Mouse (Mus musculus) midbrain, embryonic 12.5 days (tissue): ENCODE results near the gene Pparg. TPM values are rescaled to one million over a fixed set of nuclear protein-coding genes. Genes with fewer than 3 reads are reported as not detected.
A peak's percentile ranks its signal among the peaks of the same experiment; 100 is the strongest.

Experiments used
- ATAC-seq: fragments of 200-750 bp; cut with Nextera tagmentation; 2 replicates; pipeline ENCODE4 v1.8.0; 2017; ENCODE audit warnings: low read depth, moderate TSS enrichment, moderate library complexity; ENCODE audit not compliant: low FRiP score
- H3K27ac ChIP-seq: fragments of 300-500 bp; sonication (generic); replicated peaks from 2 replicates; pipeline ENCODE4 v1.5.1; 2016; ENCODE audit warnings: mild to moderate bottlenecking
- H3K27me3 ChIP-seq: fragments of 300-500 bp; sonication (generic); 2 replicates; pipeline ENCODE4 v1.6.1; 2016; ENCODE audit warnings: mild to moderate bottlenecking
- H3K36me3 ChIP-seq: fragments of 300-500 bp; sonication (generic); 2 replicates; pipeline ENCODE4 v1.6.1; 2016
- H3K4me1 ChIP-seq: fragments of 300-500 bp; sonication (generic); 2 replicates; pipeline ENCODE4 v1.6.1; 2016
- H3K4me2 ChIP-seq: fragments of 300-500 bp; sonication (generic); replicated peaks from 2 replicates; pipeline ENCODE4 v1.6.1; 2016; ENCODE audit warnings: mild to moderate bottlenecking, moderate library complexity
- H3K4me3 ChIP-seq: fragments of 300-500 bp; sonication (generic); 2 replicates; pipeline ENCODE4 v1.5.1; 2016; ENCODE audit warnings: mild to moderate bottlenecking
- H3K9ac ChIP-seq: fragments of 300-500 bp; sonication (generic); replicated peaks from 2 replicates; pipeline ENCODE4 v1.6.1; 2016; ENCODE audit warnings: mild to moderate bottlenecking, moderate library complexity
- H3K9me3 ChIP-seq: fragments of 300-500 bp; sonication (generic); 2 replicates; pipeline ENCODE4 v1.6.1; 2016; ENCODE audit warnings: mild to moderate bottlenecking
- WGBS: fragments of 180-500 bp; shearing (Covaris S2); methylation state at CpG from one replicate; pipeline ENCODE4 v1.1.7; 2016; 5-methylcytosine and 5-hydroxymethylcytosine counted together
- polyA plus RNA-seq: library from polyadenylated mRNA; unstranded; fragments of >200 nt; fragmentation: Nextera tagmentation; extraction: Ambion mirVana; gene quantifications from 2 replicates; pipeline ENCODE4 v1.2.1, GENCODE M21; 2016

Pparg gene
- polyA plus RNA-seq, 1 experiment from 2014 or later = 0.32 TPM

DNA sequence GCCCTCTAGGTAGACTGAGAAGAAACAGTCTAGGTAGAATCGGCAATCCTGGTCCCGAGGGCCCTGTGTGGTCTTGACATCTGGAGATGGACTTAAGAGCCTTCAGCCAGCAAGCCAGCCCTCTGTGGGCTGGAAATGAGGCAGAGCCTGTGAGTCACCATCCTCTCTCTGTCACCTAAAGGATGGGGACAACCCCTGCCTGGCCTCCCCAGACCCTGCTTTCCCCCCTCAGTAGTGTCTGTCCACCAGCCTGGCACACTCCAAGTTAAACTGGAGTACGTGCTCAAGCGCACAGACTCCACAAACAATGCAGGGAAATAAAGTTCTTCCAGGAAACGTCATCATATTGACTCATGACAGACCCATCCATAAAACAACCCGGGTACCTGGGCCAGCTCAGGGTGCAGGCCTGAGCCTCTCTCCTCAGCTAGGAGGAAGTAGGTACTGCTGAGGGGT lies 162.0 kb downstream of the Pparg start:
- Histone ChIP-seq H3K27ac (no peak overlapping the region), H3K9me3 (no peaks in the 10 kb centered on the region), H3K4me3 (no peak overlapping the region), H3K27me3 (peaks cover 4% of the 10 kb centered on the region; the same call in 1 of the 2 replicates), H3K36me3 (no peaks in the 10 kb centered on the region), H3K9ac (no peak overlapping the region), H3K4me1 (no peaks in the 10 kb centered on the region), H3K4me2 (no peak overlapping the region)
- 75% methylated on average over 6 of the region's 6 CpGs for WGBS
- no peak for ATAC-seq

DNA sequence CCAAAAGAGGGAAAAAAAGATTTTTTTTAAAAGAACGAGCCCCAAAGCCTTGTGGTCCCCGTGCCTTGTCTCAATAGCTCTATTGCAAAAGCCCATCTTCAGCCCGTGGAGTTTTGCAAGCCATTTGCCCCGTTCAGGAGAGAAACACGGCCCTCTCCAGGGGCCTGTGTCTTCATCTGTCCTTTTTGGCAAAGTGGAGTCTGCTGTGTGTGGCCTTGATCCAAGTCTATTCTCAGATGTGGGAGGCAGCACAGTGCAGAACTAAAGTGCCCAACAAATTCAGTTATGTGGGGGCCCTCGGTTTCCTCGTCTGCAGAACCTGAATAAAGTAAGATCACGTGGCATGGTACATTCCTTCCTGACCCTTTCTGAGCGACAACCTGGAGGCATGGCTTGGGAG lies 162.4 kb downstream of the Pparg start:
- H3K36me3 ChIP-seq = no peaks in the 10 kb centered on the region
- no peak overlapping the region for H3K27ac ChIP-seq
- H3K9me3 ChIP-seq = no peaks in the 10 kb centered on the region
- WGBS = 78% methylated on average over 9 of the region's 9 CpGs
- peaks cover 4% of the 10 kb centered on the region; the same call in 1 of the 2 replicates for H3K27me3 ChIP-seq
- H3K4me3 ChIP-seq = no peak overlapping the region
- ATAC-seq = no peak
- no peak overlapping the region for H3K4me2 ChIP-seq
- no peak overlapping the region for H3K9ac ChIP-seq
- H3K4me1 ChIP-seq = no peaks in the 10 kb centered on the region

- no peak overlapping the region for H3K4me3 ChIP-seq
- H3K27ac ChIP-seq = no peak overlapping the region
- H3K36me3 ChIP-seq = no peaks in the 10 kb centered on the region
- H3K9me3 ChIP-seq = no peaks in the 10 kb centered on the region
- WGBS = 88% methylated on average over 9 of the region's 9 CpGs
- H3K27me3 ChIP-seq = peaks cover 4% of the 10 kb centered on the region; the same call in 1 of the 2 replicates
- H3K9ac ChIP-seq = no peak overlapping the region
- H3K4me2 ChIP-seq = no peak overlapping the region
- no peaks in the 10 kb centered on the region for H3K4me1 ChIP-seq
- no peak for ATAC-seq
Observed at GRCm38 (mm10) chr6:115524449-115524990, 163.8 kb downstream of the Pparg start.

DNA sequence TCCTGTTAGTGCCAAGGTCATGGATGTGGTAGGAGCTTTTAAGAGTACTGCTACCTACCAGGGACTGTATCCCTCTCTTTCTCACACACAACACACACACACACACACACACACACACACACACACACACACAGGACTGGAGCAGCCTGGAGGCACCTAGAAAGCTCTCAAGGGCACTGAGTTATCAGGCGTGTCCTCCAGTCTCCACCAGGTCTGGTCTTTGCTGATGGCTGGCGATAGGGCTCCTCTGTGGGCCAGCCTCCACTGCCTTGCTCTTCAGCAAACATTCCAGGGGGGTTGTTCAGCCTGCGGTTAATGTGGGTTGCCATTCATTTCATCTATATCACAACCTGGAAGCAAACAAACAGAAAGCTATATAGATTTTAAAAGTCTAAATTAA lies 166.7 kb downstream of the Pparg start:
- Histone ChIP-seq H3K9ac (no peak overlapping the region), H3K27me3 (no peaks in the 10 kb centered on the region), H3K27ac (no peak overlapping the region), H3K9me3 (no peaks in the 10 kb centered on the region), H3K4me3 (no peak overlapping the region), H3K4me1 (no peaks in the 10 kb centered on the region), H3K36me3 (no peaks in the 10 kb centered on the region), H3K4me2 (no peak overlapping the region)
- 85% methylated on average over 3 of the region's 3 CpGs for WGBS
- no peak for ATAC-seq

- no peaks in the 10 kb centered on the region for H3K4me1 ChIP-seq
- no peak overlapping the region for H3K4me3 ChIP-seq
- no peak overlapping the region for H3K27ac ChIP-seq
- no peaks in the 10 kb centered on the region for H3K27me3 ChIP-seq
- 93% methylated on average over 4 of the region's 4 CpGs for WGBS
- no peaks in the 10 kb centered on the region for H3K9me3 ChIP-seq
- ATAC-seq = no peak
- H3K9ac ChIP-seq = no peak overlapping the region
- no peaks in the 10 kb centered on the region for H3K36me3 ChIP-seq
- no peak overlapping the region for H3K4me2 ChIP-seq
Observed at GRCm38 (mm10) chr6:115528372-115528771, 167.6 kb downstream of the Pparg start.

DNA sequence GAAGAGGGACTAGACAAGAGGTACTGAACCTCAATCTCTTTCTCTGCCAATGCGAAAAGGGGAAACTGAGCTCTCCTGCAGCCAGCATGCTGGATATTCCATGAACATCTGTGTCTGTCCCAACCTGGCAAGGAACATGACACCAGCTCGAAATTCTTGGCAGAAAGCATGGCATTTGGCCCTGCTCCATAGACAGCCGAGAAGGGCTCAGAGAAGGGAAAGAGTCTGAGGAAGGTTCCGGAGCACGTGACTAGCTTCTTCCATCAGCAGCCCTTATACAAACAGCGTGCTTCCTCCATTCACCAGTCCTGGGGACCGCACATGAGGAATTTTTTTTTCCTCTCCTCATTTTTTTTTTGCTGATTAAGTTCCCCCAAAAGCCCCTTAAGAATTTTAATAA lies 173.9 kb downstream of the Pparg start:
- Histone ChIP-seq H3K4me3 (no peak overlapping the region), H3K9ac (no peak overlapping the region), H3K9me3 (no peaks in the 10 kb centered on the region), H3K4me1 (0 out of 2 replicates have a peak, but pooled peaks cover 2% of the 10 kb centered on the region), H3K36me3 (no peaks in the 10 kb centered on the region), H3K4me2 (no peak overlapping the region), H3K27me3 (no peaks in the 10 kb centered on the region), H3K27ac (no peak overlapping the region)
- 80% methylated on average over 7 of the region's 7 CpGs for WGBS
- ATAC-seq = no peak

DNA sequence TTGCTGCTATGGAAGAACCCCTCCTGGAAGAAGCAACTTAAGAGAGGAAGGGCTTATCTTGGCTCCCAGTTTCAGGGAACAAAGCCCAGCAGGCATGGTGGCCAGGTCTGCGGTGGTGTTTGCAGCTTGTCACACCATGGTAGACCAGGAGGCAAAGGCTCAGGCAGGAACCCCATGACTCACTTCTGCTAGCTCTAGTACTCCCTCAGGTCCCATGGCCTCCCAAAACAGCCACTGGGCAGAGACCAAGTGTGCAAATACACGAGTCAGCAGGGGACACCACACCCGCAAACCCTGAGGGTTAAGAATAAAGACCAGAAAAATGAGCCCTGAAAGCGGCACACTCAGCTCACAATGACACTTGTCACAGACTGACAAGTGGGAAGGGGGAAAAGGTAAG lies 175.4 kb downstream of the Pparg start:
- no peak overlapping the region for H3K4me2 ChIP-seq
- H3K36me3 ChIP-seq = no peaks in the 10 kb centered on the region
- H3K9me3 ChIP-seq = no peaks in the 10 kb centered on the region
- no peaks in the 10 kb centered on the region for H3K27me3 ChIP-seq
- no peak overlapping the region for H3K9ac ChIP-seq
- H3K4me3 ChIP-seq = no peak overlapping the region
- ATAC-seq = no peak
- no peak overlapping the region for H3K27ac ChIP-seq
- WGBS = 68% methylated on average over 4 of the region's 4 CpGs
- H3K4me1 ChIP-seq = 0 out of 2 replicates have a peak, but pooled peaks cover 2% of the 10 kb centered on the region

GRCm38 (mm10) chr6:115538645-115539429 lies 178.1 kb downstream of the Pparg start:
- peak overlapping the region; percentile 42; the same call in 1 of the 2 replicates for H3K9ac ChIP-seq
- no peaks in the 10 kb centered on the region for H3K9me3 ChIP-seq
- H3K4me1 ChIP-seq = peaks cover 5% of the 10 kb centered on the region
- WGBS = 20% methylated on average over 26 of the region's 26 CpGs
- H3K4me3 ChIP-seq = peak overlapping the region; percentile 29
- H3K27me3 ChIP-seq = no peaks in the 10 kb centered on the region
- peak overlapping the region; percentile 57 for H3K4me2 ChIP-seq
- H3K27ac ChIP-seq = no peak overlapping the region
- ATAC-seq = peak; percentile 73
- H3K36me3 ChIP-seq = no peaks in the 10 kb centered on the region

Other genes with a start within 250 kb of the Pparg start
- gene Syn2, start 226.0 kb upstream of the Pparg start, polyA plus RNA-seq = 6.6 and 7.4 TPM in 2 replicates
- gene Gm17482, start 133.6 kb upstream of the Pparg start, polyA plus RNA-seq = not detected in 2 replicates
- gene Timp4, start 108.7 kb upstream of the Pparg start, polyA plus RNA-seq = 0.31 and 0.47 TPM in 2 replicates
- 29.9 and 30.5 TPM in 2 replicates for gene Tsen2, start 183.7 kb downstream of the Pparg start, polyA plus RNA-seq
- gene Mkrn2os, start 231.6 kb downstream of the Pparg start, polyA plus RNA-seq = 0.34 and 0.50 TPM in 2 replicates
- gene Mkrn2, start 241.0 kb downstream of the Pparg start, polyA plus RNA-seq = 26.9 and 27.2 TPM in 2 replicates